In genomic region chr10:122693158-122693777, GRCm38 (mm10) we compare ENCODE assay signal across 14 mouse cellular contexts. TPM values are rescaled to one million over a fixed set of nuclear protein-coding genes. Genes with fewer than 3 reads are reported as not detected.
DNase-seq lines count a peak whose midpoint lies in the region; ATAC-seq and TF ChIP-seq lines count a peak whose summit lies in the region.
"Had no signal": no experiment of that assay in that cellular context is flagged by ENCODE, and none has a peak within 500 bp of the region (broad histone marks: within the 10 kb centered on the region; RNA-seq: fewer than 3 reads in every experiment).

No protein-coding gene starts in this region.

- H3K36me3 ChIP-seq in forebrain, embryonic 10.5 days (replicated peaks) = no peaks in the 10 kb centered on the region
- no peaks in the 10 kb centered on the region for H3K36me3 ChIP-seq in forebrain, embryonic 11.5 days (ENCODE audit: control insufficient read depth, insufficient read depth, low read length)
- H3K36me3 ChIP-seq: embryonic facial prominence, embryonic 12.5 days; G1E had no signal

- H3K4me1 ChIP-seq in forebrain, embryonic 10.5 days = peaks cover 17% of the 10 kb centered on the region
- H3K4me1 ChIP-seq in forebrain, embryonic 11.5 days (replicated peaks; ENCODE audit: control insufficient read depth, insufficient read depth, low read length) = no peaks in the 10 kb centered on the region

- WGBS in forebrain, embryonic 10.5 days = 74% methylated on average over 12 of the region's 12 CpGs
- 67% methylated on average over 12 of the region's 12 CpGs for WGBS in forebrain, embryonic 11.5 days

- DNase-seq in forebrain, embryonic 10.5 days (ENCODE audit: extremely low spot score, low spot score) = no peak
- DNase-seq in forebrain, embryonic 11.5 days (ENCODE audit: low spot score) = no peak
- DNase-seq in right cerebral cortex, postnatal 10 days (ENCODE audit: low spot score in 2 of 2) = peak; percentile 67 to 71
- DNase-seq in right cerebral cortex, adult 18-20 months = no peak
- DNase-seq in layer of hippocampus, adult 2 months (ENCODE audit: low spot score in 2 of 2) = peak in 1 of 2 experiments; percentile 50
- DNase-seq in embryo, embryonic 9.5 days (ENCODE audit: extremely low spot score) = no peak
- no peak for DNase-seq in urinary bladder, adult 2 months (ENCODE audit: low spot score)
- DNase-seq in adrenal gland, postnatal 25 days = no peak
- DNase-seq: adrenal gland, postnatal 14 days; gastrocnemius, postnatal 10 days; heart, postnatal 14 days; lung, adult 18-20 months had no signal

- H3K9ac ChIP-seq in forebrain, embryonic 11.5 days (ENCODE audit: low read length) = no peak overlapping the region
- H3K9ac ChIP-seq: embryonic facial prominence, embryonic 12.5 days had no signal

- H3K27me3 ChIP-seq in forebrain, embryonic 10.5 days (ENCODE audit: poor library complexity, severe bottlenecking) = no peaks in the 10 kb centered on the region
- H3K27me3 ChIP-seq in forebrain, embryonic 11.5 days (ENCODE audit: control insufficient read depth, insufficient read depth, low read length) = no peaks in the 10 kb centered on the region
- H3K27me3 ChIP-seq: embryonic facial prominence, embryonic 12.5 days had no signal

- no peak overlapping the region for H3K4me2 ChIP-seq in forebrain, embryonic 11.5 days (ENCODE audit: low read depth, low read length, severe bottlenecking)
- H3K4me2 ChIP-seq: embryonic facial prominence, embryonic 12.5 days had no signal

- peak overlapping the region; percentile 4; the same call in 1 of the 2 replicates for H3K27ac ChIP-seq in forebrain, embryonic 10.5 days
- no peak overlapping the region for H3K27ac ChIP-seq in forebrain, embryonic 11.5 days (ENCODE audit: low read depth, low read length)
- H3K27ac ChIP-seq in layer of hippocampus, adult 2 months = peak overlapping the region; percentile 86
- H3K27ac ChIP-seq: embryonic facial prominence, embryonic 12.5 days had no signal

- peaks cover 2% of the 10 kb centered on the region; the same call in 1 of the 2 replicates for H3K9me3 ChIP-seq in forebrain, embryonic 10.5 days
- no peaks in the 10 kb centered on the region for H3K9me3 ChIP-seq in forebrain, embryonic 11.5 days (ENCODE audit: control insufficient read depth, low read length)
- H3K9me3 ChIP-seq: embryonic facial prominence, embryonic 12.5 days had no signal

- ATAC-seq in forebrain, embryonic 11.5 days (replicated peaks; ENCODE audit: low FRiP score) = no peak

- H3K4me3 ChIP-seq in forebrain, embryonic 10.5 days = no peak overlapping the region
- H3K4me3 ChIP-seq in forebrain, embryonic 11.5 days (ENCODE audit: low read depth, low read length) = no peak overlapping the region
- H3K4me3 ChIP-seq in layer of hippocampus, adult 2 months = peak overlapping the region; percentile 43
- H3K4me3 ChIP-seq: embryonic facial prominence, embryonic 12.5 days had no signal

- TF ChIP-seq CTCF in layer of hippocampus, adult 2 months (conservative IDR thresholded peaks at IDR 0.05) = no peak

RNA-seq across cellular contexts. Expression of gene Ppm1h, which starts 14.7 kb away (rescaled TPM):
- 2.7 and 3.7 TPM in 2 replicates for polyA plus RNA-seq in forebrain, embryonic 10.5 days (2016; fragmentation: Nextera tagmentation; extraction: Ambion mirVana)
- 3.6 and 4.1 TPM in 2 replicates for polyA plus RNA-seq in forebrain, embryonic 11.5 days (2014; fragmentation: Nextera tagmentation; extraction: Ambion mirVana)
- 10 to 100 TPM; 74.8 to 75.3 TPM for total RNA-seq in layer of hippocampus, adult 2 months (2021)
- polyA plus RNA-seq in urinary bladder, adult 2 months (2012; rRNA removed) = 20.9 and 23.1 TPM in 2 replicates
- 32.2 and 39.7 TPM in 2 replicates for total RNA-seq in adrenal gland, postnatal 25 days (2021)
- polyA plus RNA-seq: G1E had no signal

Comparison
In these comparisons a context has a peak if more than half of its experiments do, and no peak if none do; other contexts are left out.
1. DNase-seq: peak in right cerebral cortex, postnatal 10 days (2 of 2); none in forebrain, embryonic 10.5 days (single experiment), forebrain, embryonic 11.5 days (single experiment), right cerebral cortex, adult 18-20 months (single experiment), embryo, embryonic 9.5 days (single experiment), urinary bladder, adult 2 months (single experiment) and adrenal gland, postnatal 25 days (single experiment).